Mouse (Mus musculus) c-Kit-negative CD71-positive TER-119-positive erythroid progenitor cells, embryonic 14.5 days (primary cell): ENCODE results near the gene Eya2.

Experiments
- DNase-seq: peaks from one replicate; pipeline ENCODE4 v3.0.0-alpha.2; 2013; ENCODE audit warnings: low read depth, low spot score

Eya2 gene

DNA sequence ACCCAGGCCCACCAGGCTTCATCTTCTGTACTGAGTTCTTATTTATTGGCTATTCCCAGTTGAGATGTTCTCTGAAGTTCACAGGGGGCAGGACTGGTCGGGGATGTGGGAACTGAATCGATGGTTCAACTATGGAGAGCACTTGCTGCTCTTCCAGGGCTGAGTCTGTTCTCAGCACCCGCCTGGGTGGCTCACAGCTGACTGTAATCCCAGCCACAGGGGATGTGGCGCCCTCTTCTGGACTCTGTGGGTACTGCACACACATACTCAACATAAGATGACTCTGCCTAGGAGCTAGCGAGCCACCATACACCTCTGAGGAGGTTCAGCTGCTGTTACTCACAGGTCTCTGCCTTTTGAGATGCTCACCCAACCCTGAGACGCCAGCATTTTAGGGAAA, 121.9 kb downstream of the Eya2 start:
- no peak for DNase-seq

GRCm38 (mm10) chr2:165717182-165718176, 122.6 kb downstream of the Eya2 start:
- DNase-seq, result no peak

GRCm38 (mm10) chr2:165719382-165719781, 124.5 kb downstream of the Eya2 start:
- no peak for DNase-seq

- DNase-seq, result no peak
Measured at GRCm38 (mm10) chr2:165721941-165722340, 127.1 kb downstream of the Eya2 start.

DNA sequence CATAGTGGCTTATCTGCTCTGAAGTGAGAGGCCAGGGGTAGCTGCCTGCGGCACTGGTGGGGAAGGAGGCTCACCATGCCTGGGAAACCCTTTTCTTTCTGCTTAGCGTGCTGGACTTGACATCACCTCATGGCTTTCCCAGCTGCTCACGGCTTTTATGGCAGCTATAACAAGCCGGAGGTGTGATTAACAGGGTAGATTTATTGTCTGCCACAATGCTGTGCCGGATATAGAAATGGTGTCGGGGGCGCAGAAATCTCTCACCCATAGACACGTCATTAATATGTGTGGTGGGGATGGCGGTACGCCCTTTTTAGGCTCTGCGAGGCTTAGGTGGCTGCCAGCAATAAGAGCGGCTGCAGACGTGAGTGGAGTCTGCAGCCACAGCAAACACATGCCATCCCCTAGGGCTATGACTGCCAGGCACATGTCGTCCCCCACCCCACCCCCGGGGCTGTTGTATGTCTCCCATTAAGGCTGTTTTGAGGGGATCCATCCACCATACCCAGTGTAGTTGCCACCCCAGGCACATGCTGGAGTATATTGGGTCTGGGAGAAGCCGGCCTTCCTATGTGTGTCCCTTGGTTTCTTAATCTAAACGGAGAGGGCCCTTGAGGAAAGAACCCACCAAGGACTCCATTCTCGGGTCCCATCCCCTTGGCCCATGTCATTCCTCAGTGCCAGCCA, 137.9 kb downstream of the Eya2 start:
- no peak for DNase-seq

DNA sequence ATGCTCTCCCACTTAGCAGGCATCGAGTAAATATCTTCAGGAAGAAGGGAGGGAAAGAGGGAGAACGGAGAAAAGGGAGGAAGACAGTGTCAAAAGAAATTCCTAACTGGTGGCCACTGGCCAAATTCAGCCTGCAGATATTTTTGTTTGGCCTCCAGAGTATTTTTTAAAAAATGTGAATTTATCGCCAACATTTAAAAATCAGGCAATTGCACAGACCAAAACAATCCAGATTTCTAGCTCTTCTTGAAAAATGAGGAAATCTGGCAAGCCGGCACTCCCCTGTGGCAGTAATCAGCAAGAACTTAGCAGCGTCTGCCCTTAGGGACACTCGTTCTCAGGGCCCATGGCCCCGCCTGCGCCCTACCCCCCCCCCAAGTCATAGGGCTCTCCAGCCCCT, 138.9 kb downstream of the Eya2 start:
- no peak for DNase-seq

DNA sequence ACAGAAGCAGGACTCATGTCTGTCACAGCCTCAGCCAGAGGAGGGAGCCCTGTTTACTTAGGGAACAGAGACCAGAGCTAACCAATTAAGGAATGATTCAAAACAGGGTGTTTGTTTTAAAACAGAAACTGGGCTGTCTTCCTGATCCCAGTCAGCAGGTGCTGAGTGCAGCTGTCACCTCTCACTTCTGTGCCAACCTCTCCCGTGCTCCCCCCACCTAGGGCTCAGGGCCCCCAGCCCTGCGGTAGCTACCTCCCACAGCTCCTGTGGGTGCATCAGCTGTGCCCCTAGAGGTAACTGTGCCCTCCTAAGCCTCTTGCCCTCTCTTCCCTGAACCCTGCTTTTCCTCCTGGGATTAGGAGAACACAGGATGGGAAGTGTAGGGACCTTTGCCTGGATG, 141.5 kb downstream of the Eya2 start:
- DNase-seq, result no peak

GRCm38 (mm10) chr2:165740381-165740780, 145.5 kb downstream of the Eya2 start:
- DNase-seq, result no peak

GRCm38 (mm10) chr2:165740982-165741381, 146.2 kb downstream of the Eya2 start:
- DNase-seq, result no peak

- DNase-seq, result no peak
Measured at GRCm38 (mm10) chr2:165741526-165742050, 146.8 kb downstream of the Eya2 start.

DNA sequence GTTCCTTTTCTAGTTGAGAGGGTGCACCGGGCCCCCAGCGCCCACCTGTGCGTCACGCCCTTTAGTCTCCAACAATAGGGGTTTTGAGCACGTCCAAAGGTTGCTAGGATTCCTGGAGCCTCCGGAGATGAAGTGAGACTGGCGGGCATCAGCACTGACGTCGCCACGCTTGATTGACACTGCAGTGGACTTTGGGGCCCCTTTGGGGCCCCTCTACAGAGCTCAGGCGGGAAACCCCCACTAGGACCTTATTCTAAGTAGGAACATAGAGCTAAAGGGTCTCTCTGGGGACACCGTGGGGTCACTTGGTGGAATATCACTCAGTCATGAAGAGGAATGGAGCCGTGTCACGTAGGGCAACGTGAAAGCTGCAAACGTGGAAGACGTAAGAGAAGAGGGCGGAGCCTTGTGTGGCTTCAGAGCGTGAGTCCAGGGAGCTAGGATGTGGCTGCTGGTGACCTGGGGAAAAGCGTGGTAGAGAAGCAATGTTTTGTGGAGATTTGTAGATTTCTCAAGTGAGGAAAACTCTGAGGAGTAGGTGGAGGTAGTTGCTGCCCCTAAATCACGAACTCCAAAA, 147.5 kb downstream of the Eya2 start:
- no peak for DNase-seq

- no peak for DNase-seq
Measured at GRCm38 (mm10) chr2:165745306-165746098, 150.7 kb downstream of the Eya2 start.

GRCm38 (mm10) chr2:165747975-165748374, 153.1 kb downstream of the Eya2 start:
- DNase-seq, result no peak

DNA sequence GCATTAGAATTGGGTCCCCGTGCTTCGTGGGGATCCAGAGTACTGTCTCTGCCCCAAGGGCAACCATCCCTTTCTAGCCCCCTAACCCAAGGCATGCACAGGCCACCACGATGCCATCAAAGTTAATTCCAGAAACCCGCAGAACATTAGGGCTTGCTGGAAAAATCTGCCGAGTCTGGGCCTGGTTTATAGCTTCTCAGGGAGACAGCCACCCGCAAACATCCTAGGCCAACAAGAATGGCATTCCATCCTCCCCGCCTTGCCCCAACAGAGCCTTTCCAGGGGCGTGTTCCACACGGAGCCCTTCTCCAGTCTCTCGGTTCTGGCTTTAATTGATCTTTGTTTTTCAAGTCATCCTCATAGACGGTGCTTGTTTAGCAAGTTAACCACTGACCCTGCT, 153.6 kb downstream of the Eya2 start:
- no peak for DNase-seq

GRCm38 (mm10) chr2:165751068-165751467, 156.2 kb downstream of the Eya2 start:
- DNase-seq, result no peak

DNA sequence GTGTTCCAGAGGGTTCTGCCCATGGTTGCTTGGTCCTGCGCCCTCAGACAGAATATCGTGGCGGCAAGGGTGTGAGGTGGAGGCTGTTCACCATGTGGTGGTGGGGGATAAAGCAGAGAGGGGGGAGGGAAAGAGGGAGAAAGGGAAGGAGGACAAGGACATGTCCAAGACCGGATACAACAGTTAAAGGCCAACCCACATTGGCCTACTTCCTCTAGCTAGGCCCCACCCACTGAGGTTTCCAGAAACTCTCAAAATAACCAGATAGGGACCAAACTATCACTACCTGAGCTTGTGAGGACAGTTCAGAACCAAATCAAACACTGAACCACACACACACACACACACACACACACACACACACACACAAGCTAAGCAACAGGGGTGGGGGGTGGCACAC, 157.9 kb downstream of the Eya2 start:
- no peak for DNase-seq

GRCm38 (mm10) chr2:165757799-165758198, 163.0 kb downstream of the Eya2 start:
- no peak for DNase-seq

DNA sequence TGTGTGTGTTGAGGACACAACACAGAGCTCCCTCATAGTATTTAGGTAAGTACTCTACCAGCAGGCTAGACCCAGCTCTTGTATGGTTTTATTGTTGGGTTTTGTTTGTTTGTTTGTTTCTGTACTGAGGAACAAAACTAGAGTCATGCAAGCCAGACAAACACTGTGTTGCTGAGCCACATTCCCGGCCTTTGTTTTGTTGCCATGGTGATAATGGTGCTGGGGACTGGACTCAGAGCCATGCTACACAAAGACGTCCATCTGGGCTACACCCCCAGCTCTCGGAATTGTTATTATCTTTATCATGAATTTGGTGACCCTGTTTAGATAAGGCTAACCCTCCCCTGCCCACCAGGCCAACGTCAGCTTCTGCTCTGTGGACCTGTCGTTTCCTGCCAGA, 163.7 kb downstream of the Eya2 start:
- no peak for DNase-seq

GRCm38 (mm10) chr2:165759421-165759985, 164.7 kb downstream of the Eya2 start:
- no peak for DNase-seq

DNA sequence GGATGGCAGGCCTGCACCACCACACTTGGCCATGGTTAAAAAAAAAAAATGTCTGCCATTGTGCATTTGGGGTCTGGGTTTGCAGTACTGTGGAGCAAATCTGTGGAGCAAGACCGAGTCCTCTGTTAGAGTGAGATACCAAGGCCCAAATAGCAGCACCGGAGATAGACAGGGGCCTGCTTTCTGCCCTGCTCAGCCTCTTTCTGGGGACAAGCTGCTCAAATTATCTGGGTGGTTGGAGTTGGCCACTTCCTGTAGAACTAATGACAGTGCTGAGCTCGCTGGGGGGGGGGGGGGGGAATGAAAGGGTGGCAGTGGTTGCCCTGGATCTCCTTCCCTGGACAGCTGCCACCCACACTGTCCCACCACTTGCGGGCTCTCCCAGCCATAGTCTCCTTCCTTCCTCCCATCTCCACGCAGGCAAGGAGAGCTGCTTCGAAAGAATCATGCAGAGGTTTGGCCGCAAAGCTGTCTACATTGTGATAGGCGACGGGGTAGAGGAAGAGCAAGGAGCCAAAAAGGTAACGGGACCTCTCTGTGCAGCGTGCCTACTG, 174.1 kb downstream of the Eya2 start:
- no peak for DNase-seq
